Mouse (Mus musculus) embryonic fibroblast, embryonic 13.5 days (primary cell): Measurements from ENCODE around the gene Ghr. TPM values are rescaled to one million over a fixed set of nuclear protein-coding genes. Genes with fewer than 3 reads are reported as not detected.

ENCODE experiments used
- H3K27ac ChIP-seq: 2 replicates; pipeline ENCODE4 v1.5.1; 2012; ENCODE audit warnings: low read length, control low read depth, inconsistent platforms; ENCODE audit not compliant: insufficient read depth
- H3K4me1 ChIP-seq: 2 replicates; pipeline ENCODE4 v1.6.1; 2011; ENCODE audit warnings: low read length; ENCODE audit not compliant: control insufficient read depth, insufficient read depth
- H3K4me3 ChIP-seq: 2 replicates; pipeline ENCODE4 v1.5.1; 2011; ENCODE audit warnings: mild to moderate bottlenecking, control low read depth, low read length; ENCODE audit not compliant: insufficient read depth
- CTCF ChIP-seq: IDR thresholded peaks from 2 replicates; pipeline ENCODE4 v1.5.1; 2011; ENCODE audit warnings: mild to moderate bottlenecking, control low read depth, low read length, moderate library complexity, borderline replicate concordance; ENCODE audit not compliant: insufficient read depth
- POLR2A ChIP-seq: IDR thresholded peaks from 2 replicates; pipeline ENCODE4 v1.6.1; 2011; ENCODE audit warnings: low read depth, mild to moderate bottlenecking, control low read depth, low read length, moderate library complexity
- polyA plus RNA-seq: library from polyadenylated mRNA; stranded (reverse); fragments of >200 nt; gene quantifications from 2 replicates; pipeline ENCODE4 v1.2.4, GENCODE M21; 2011; ENCODE audit warnings: low read depth; ENCODE audit not compliant: missing spikeins, insufficient read length

Ghr gene
- polyA plus RNA-seq, 1 experiment: 118 TPM

- peak overlapping the region; percentile 80 for H3K4me3 ChIP-seq
- TF ChIP-seq POLR2A: peak; percentile 23; the same call in 1 of the 2 replicates
- TF ChIP-seq CTCF: no peak
- peak overlapping the region; percentile 55 for H3K27ac ChIP-seq
- peaks cover 7% of the 10 kb centered on the region for H3K4me1 ChIP-seq
Observed at GRCm38 (mm10) chr15:3581861-3582806, 1.2 kb downstream of the Ghr start.

DNA sequence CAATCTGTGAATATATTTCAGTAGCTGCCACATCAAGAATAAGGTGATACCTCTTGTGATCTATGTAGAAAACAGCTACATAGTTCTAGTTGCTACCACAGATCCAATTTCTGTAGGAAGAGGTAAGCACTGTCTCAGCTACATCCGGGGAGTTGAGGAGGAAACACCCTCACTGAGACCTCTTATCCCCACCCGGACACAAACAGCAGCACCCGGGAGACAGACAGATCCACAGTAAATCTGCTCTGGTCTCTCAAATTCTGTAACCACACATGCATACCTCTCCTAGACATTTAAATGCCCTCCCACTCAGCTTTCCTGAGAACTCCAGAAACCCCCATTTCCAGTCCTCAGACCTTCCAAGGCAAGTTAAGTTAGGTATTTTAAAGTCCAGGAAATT is 2.0 kb downstream of the Ghr start:
- peak overlapping the region; percentile 55; the same call in 1 of the 2 replicates for H3K27ac ChIP-seq
- peak overlapping the region; percentile 80 for H3K4me3 ChIP-seq
- TF ChIP-seq CTCF: no peak
- no peak for TF ChIP-seq POLR2A
- H3K4me1 ChIP-seq: peaks cover 6% of the 10 kb centered on the region

DNA sequence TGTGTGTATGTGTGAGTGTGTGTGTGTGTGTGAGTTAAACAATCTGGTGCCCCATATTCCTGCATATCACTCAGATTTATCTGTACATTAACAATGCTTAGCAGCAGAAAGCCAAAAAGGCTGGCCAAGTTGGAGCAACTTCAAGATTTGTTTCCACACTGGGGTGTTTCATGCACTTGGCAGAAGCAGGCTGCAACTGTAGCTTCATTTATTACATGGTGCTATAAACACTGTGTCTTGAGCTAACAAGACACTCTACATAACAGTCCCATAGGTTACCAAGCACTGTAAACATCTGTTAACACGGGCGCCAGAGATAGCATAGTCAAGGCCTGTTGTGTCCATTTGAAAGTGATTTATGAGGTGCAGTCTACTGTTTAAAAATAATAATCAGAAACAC is 3.1 kb downstream of the Ghr start:
- TF ChIP-seq CTCF: no peak
- no peak for TF ChIP-seq POLR2A
- H3K27ac ChIP-seq: no peak overlapping the region
- peak overlapping the region; percentile 46 for H3K4me3 ChIP-seq
- peaks cover 6% of the 10 kb centered on the region for H3K4me1 ChIP-seq

GRCm38 (mm10) chr15:3578286-3578980 is 4.9 kb downstream of the Ghr start:
- H3K27ac ChIP-seq: 0 out of 2 replicates have a peak overlapping the region, but pooled peaks have one; percentile 19
- peaks cover 6% of the 10 kb centered on the region for H3K4me1 ChIP-seq
- TF ChIP-seq POLR2A: no peak
- TF ChIP-seq CTCF: no peak
- H3K4me3 ChIP-seq: no peak overlapping the region

- no peak for TF ChIP-seq POLR2A
- no peak for TF ChIP-seq CTCF
- Histone ChIP-seq H3K4me3 (no peak overlapping the region), H3K27ac (no peak overlapping the region), H3K4me1 (peaks cover 7% of the 10 kb centered on the region; the same call in 1 of the 2 replicates)
Observed at GRCm38 (mm10) chr15:3569178-3569903, 14.0 kb downstream of the Ghr start.

GRCm38 (mm10) chr15:3564570-3564969 is 18.7 kb downstream of the Ghr start:
- H3K4me3 ChIP-seq: no peak overlapping the region
- TF ChIP-seq CTCF: no peak
- no peak for TF ChIP-seq POLR2A
- H3K4me1 ChIP-seq: peaks cover 14% of the 10 kb centered on the region
- H3K27ac ChIP-seq: peak overlapping the region; percentile 16

- H3K27ac ChIP-seq: peak overlapping the region; percentile 16; the same call in 1 of the 2 replicates
Observed at GRCm38 (mm10) chr15:3563929-3564516, 19.3 kb downstream of the Ghr start.

DNA sequence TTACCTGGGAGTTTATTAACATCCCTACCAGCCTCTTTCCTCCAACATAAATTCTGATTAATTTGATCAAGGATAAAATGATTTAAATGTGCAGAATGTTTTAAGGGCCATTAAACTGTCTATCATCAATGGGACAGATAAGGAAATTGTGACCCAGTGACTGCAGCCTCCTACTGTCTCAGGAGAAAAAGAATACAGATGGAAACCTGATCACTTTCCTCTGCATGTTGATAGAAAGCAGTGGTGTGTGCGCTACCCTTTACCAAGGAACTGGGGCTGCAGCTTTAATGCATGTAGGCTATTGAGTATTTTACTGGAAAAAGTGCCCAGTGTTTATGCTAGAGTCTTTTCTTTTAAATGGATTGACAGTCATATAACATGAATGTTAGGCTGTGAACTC is 19.8 kb downstream of the Ghr start:
- TF ChIP-seq POLR2A: no peak
- H3K4me1 ChIP-seq: peaks cover 17% of the 10 kb centered on the region

More at GRCm38 (mm10) chr15:3563929-3564516, 19.3 kb downstream of the Ghr start:
- H3K4me1 ChIP-seq: peaks cover 17% of the 10 kb centered on the region
- H3K4me3 ChIP-seq: no peak overlapping the region
- TF ChIP-seq CTCF (no peak), POLR2A (no peak)

DNA sequence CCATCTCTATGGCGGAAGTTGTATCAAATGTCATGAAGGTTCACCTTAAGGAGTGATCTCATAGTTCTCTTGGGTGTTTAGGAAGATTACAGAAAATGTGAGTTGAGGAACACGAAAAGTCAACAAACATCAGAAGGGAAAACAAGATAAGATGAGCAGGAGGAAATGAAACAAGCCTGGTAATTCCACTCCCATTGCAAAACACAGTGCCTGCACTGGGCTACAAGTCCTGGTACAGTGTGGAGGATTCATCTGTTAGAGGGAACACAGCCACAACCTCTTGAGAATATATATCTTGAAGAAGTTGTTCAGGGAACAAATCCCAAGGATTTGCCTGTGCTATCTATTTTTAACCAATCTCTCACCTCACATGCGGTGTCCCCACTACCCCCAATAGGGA is 24.8 kb downstream of the Ghr start:
- Histone ChIP-seq H3K4me3 (no peak overlapping the region), H3K27ac (no peak overlapping the region), H3K4me1 (peaks cover 9% of the 10 kb centered on the region)
- TF ChIP-seq CTCF (no peak), POLR2A (no peak)

More for the DNA sequence above, 19.8 kb downstream of the Ghr start:
- H3K4me3 ChIP-seq: no peak overlapping the region
- no peak overlapping the region for H3K27ac ChIP-seq
